Mouse (Mus musculus) CH12.LX (cell line): ENCODE measurements around the gene AI593442. TPM values are rescaled to one million over a fixed set of nuclear protein-coding genes. Genes with fewer than 3 reads are reported as not detected.

Experiments
- DNase-seq: peaks from one replicate; pipeline ENCODE4 v3.0.0-alpha.2; 2013; ENCODE audit errors: extremely low read depth
- H3K27ac ChIP-seq: 2 replicates; pipeline ENCODE4 v1.5.1; 2012; ENCODE audit warnings: low read depth, mild to moderate bottlenecking, control low read depth, moderate library complexity; ENCODE audit not compliant: insufficient read depth
- H3K27me3 ChIP-seq: replicated peaks from 2 replicates; pipeline ENCODE3; 2012; ENCODE audit warnings: inconsistent platforms
- H3K36me3 ChIP-seq, 2 experiments: replicated peaks in 1 of 2; 2 replicates each; pipeline versions ENCODE3 to v1.6.1; 2012; ENCODE audit warnings: inconsistent platforms in 1 of 2, low read length in 1 of 2, mild to moderate bottlenecking in 1 of 2, mixed read lengths in 1 of 2, moderate library complexity in 1 of 2; ENCODE audit not compliant: control insufficient read depth in 1 of 2, insufficient read depth in 1 of 2
- H3K4me1 ChIP-seq, 2 experiments: 2 replicates each; pipeline ENCODE4 v1.6.1; 2012; ENCODE audit warnings: inconsistent platforms in 1 of 2, moderate library complexity in 1 of 2; ENCODE audit not compliant: insufficient read depth in 2 of 2, control insufficient read depth in 1 of 2
- H3K4me2 ChIP-seq: 2 replicates; pipeline ENCODE4 v1.6.1; 2012; ENCODE audit warnings: low read depth, mild to moderate bottlenecking, control low read depth; ENCODE audit not compliant: poor library complexity, insufficient read depth, severe bottlenecking
- H3K4me3 ChIP-seq, 3 experiments: fragments of 150-350 bp in 1 of 3; sonication (generic) in 1 of 3; replicated peaks in 1 of 3; 2 replicates each; pipeline versions ENCODE3 to v1.5.1; 2011 to 2012; ENCODE audit warnings: low read depth in 2 of 3, low read length in 2 of 3, mild to moderate bottlenecking in 2 of 3, moderate library complexity in 2 of 3, control low read depth in 1 of 3, improper control_type of control experiment in 1 of 3, inconsistent platforms in 1 of 3, mixed read lengths in 1 of 3; ENCODE audit not compliant: poor library complexity in 1 of 3
- H3K79me2 ChIP-seq: replicated peaks from 2 replicates; pipeline ENCODE4 v1.6.1; 2012; ENCODE audit warnings: mild to moderate bottlenecking, moderate library complexity; ENCODE audit not compliant: control insufficient read depth, poor library complexity, insufficient read depth, severe bottlenecking; ENCODE audit errors: extremely low read depth
- H3K9ac ChIP-seq: 2 replicates; pipeline ENCODE4 v1.6.1; 2012; ENCODE audit warnings: low read depth, mild to moderate bottlenecking, control low read depth, moderate library complexity; ENCODE audit not compliant: insufficient read depth
- H3K9me3 ChIP-seq: replicated peaks from 2 replicates; pipeline ENCODE3; 2012; ENCODE audit warnings: low read length, inconsistent platforms, mixed read lengths
- ELF1 ChIP-seq: IDR thresholded peaks from 2 replicates; pipeline ENCODE4 v1.6.1; 2014; ENCODE audit warnings: low read depth, mild to moderate bottlenecking, inconsistent platforms, low read length, improper control_type of control experiment
- EP300 ChIP-seq: IDR thresholded peaks from 2 replicates; pipeline ENCODE4 v1.6.1; 2011; ENCODE audit warnings: low read length, improper control_type of control experiment
- ETS1 ChIP-seq: conservative IDR thresholded peaks from 2 replicates; pipeline ENCODE4 v1.6.1; 2012; ENCODE audit warnings: low read depth, mild to moderate bottlenecking, inconsistent platforms, low read length, improper control_type of control experiment, moderate library complexity
- HCFC1 ChIP-seq: IDR thresholded peaks from 2 replicates; pipeline ENCODE4 v1.6.1; 2012; ENCODE audit warnings: low read depth, mild to moderate bottlenecking, inconsistent platforms, low read length, improper control_type of control experiment
- MAFK ChIP-seq: IDR thresholded peaks from 2 replicates; pipeline ENCODE4 v1.6.1; 2011; ENCODE audit warnings: low read length, improper control_type of control experiment; ENCODE audit not compliant: insufficient replicate concordance
- MAX ChIP-seq: IDR thresholded peaks from 2 replicates; pipeline ENCODE4 v1.6.1; 2011; ENCODE audit warnings: low read length, improper control_type of control experiment
- MEF2A ChIP-seq: IDR thresholded peaks from 2 replicates; pipeline ENCODE4 v1.6.1; 2014; ENCODE audit warnings: low read depth, mild to moderate bottlenecking, inconsistent platforms, low read length, improper control_type of control experiment, borderline replicate concordance
- MXI1 ChIP-seq: IDR thresholded peaks from 2 replicates; pipeline ENCODE4 v1.6.1; 2011; ENCODE audit warnings: mild to moderate bottlenecking, low read depth, low read length, improper control_type of control experiment
- MYC ChIP-seq: IDR thresholded peaks from 2 replicates; pipeline ENCODE4 v1.6.1; 2011; ENCODE audit warnings: low read depth, mild to moderate bottlenecking, improper control_type of control experiment, low read length
- NELFE ChIP-seq: IDR thresholded peaks from 2 replicates; pipeline ENCODE4 v1.6.1; 2011; ENCODE audit warnings: low read depth, low read length, improper control_type of control experiment
- NRF1 ChIP-seq: IDR thresholded peaks from 2 replicates; pipeline ENCODE4 v1.6.1; 2014; ENCODE audit warnings: low read depth, mild to moderate bottlenecking, inconsistent platforms, low read length, improper control_type of control experiment, moderate library complexity
- RCOR1 ChIP-seq: conservative IDR thresholded peaks from 2 replicates; pipeline ENCODE4 v1.6.1; 2012; ENCODE audit warnings: low read depth, mild to moderate bottlenecking, inconsistent platforms, low read length, improper control_type of control experiment
- SIN3A ChIP-seq: IDR thresholded peaks from 2 replicates; pipeline ENCODE4 v1.6.1; 2012; ENCODE audit warnings: low read length, improper control_type of control experiment, inconsistent platforms
- TBP ChIP-seq: conservative IDR thresholded peaks from 2 replicates; pipeline ENCODE4 v1.6.1; 2011; ENCODE audit warnings: low read depth, low read length, improper control_type of control experiment
- TCF12 ChIP-seq: IDR thresholded peaks from 2 replicates; pipeline ENCODE4 v1.6.1; 2014; ENCODE audit warnings: low read depth, mild to moderate bottlenecking, inconsistent platforms, low read length, improper control_type of control experiment
- USF2 ChIP-seq: conservative IDR thresholded peaks from 2 replicates; pipeline ENCODE4 v1.6.1; 2011; ENCODE audit warnings: low read depth, low read length, improper control_type of control experiment
- ZC3H11A ChIP-seq: IDR thresholded peaks from 2 replicates; pipeline ENCODE4 v1.6.1; 2012; ENCODE audit warnings: low read depth, mild to moderate bottlenecking, inconsistent platforms, low read length, improper control_type of control experiment
- ZNF384 ChIP-seq: IDR thresholded peaks from 2 replicates; pipeline ENCODE4 v1.6.1; 2012; ENCODE audit warnings: low read depth, low read length, improper control_type of control experiment, inconsistent platforms
- dilution Hi-C: fragments of 300-500 bp; cut with MboI; formaldehyde crosslinking; loops from 2 replicates; pipeline ENCODE4 v1.14.3; 2020; ENCODE audit warnings: low sequenced_read_pairs; ENCODE audit not compliant: extremely low pct_unique_long_range_greater_than_20kb, extremely low pct_ligation_motif_present
- in situ Hi-C: fragments of 300-500 bp; cut with MboI; formaldehyde crosslinking; loops from 3 replicates; pipeline ENCODE4 v1.14.3; 2019; ENCODE audit warnings: low sequenced_read_pairs, low pct_ligation_motif_present, low pct_unique_long_range_greater_than_20kb, mixed read lengths
- polyA plus RNA-seq: library from polyadenylated mRNA; unstranded; fragments of >175 nt; gene quantifications from 2 replicates; pipeline ENCODE4 v1.2.1, GENCODE M21; 2012; ENCODE audit warnings: low read depth; ENCODE audit not compliant: insufficient read length
- total RNA-seq, 2 experiments: library from RNA; depleted of rRNA; stranded (reverse); fragments of 300-350 nt in 1 of 2; fragments of >200 nt in 1 of 2; gene quantifications; 2 replicates each; pipeline ENCODE4 v1.2.3; 2012 to 2014

AI593442 gene
- total and polyA plus RNA-seq, 3 experiments = not detected

GRCm38 (mm10) chr9:52678179-52678838 is 1.3 kb downstream of the AI593442 start:
- Histone ChIP-seq H3K27me3 (peaks cover 10% of the 10 kb centered on the region), H3K9me3 (no peaks in the 10 kb centered on the region), H3K4me3 (no peak overlapping the region), H3K4me2 (no peak overlapping the region), H3K79me2 (no peaks in the 10 kb centered on the region), H3K36me3 (no peaks in the 10 kb centered on the region), H3K9ac (no peak overlapping the region), H3K4me1 (no peaks in the 10 kb centered on the region), H3K27ac (no peak overlapping the region)
- dilution Hi-C loops (no loop called here), in situ Hi-C loops (no loop called here)
- no peak for TF ChIP-seq MAX
- no peak for TF ChIP-seq TCF12
- no peak for TF ChIP-seq NELFE
- TF ChIP-seq EP300 = no peak
- no peak for TF ChIP-seq ETS1
- TF ChIP-seq HCFC1 = no peak
- no peak for TF ChIP-seq USF2
- no peak for TF ChIP-seq MYC
- no peak for TF ChIP-seq MAFK
- no peak for TF ChIP-seq RCOR1
- no peak for TF ChIP-seq MXI1
- no peak for DNase-seq

- DNase-seq = peak; percentile 49
- Histone ChIP-seq H3K9me3 (no peaks in the 10 kb centered on the region), H3K27me3 (peaks cover 10% of the 10 kb centered on the region), H3K4me2 (peak overlapping the region; percentile 66; the same call in 1 of the 2 replicates)
- TF ChIP-seq NELFE (no peak), RCOR1 (no peak), MAX (no peak), SIN3A (peak; percentile 44; the same call in 1 of the 2 replicates), MXI1 (no peak), ETS1 (no peak), MAFK (no peak), MEF2A (no peak), TBP (no peak), TCF12 (no peak), USF2 (no peak), NRF1 (no peak), ZC3H11A (no peak), ZNF384 (peak; percentile 99), ELF1 (no peak)
- TF ChIP-seq, all 38 proteins: peak for 2
- Histone ChIP-seq H3K4me3 (no peak overlapping the region), H3K79me2 (no peaks in the 10 kb centered on the region), H3K36me3 (no peaks in the 10 kb centered on the region), H3K9ac (no peak overlapping the region), H3K27ac (no peak overlapping the region), H3K4me1 (no peaks in the 10 kb centered on the region)
- in situ Hi-C loops = no loop called here
- dilution Hi-C loops = no loop called here
Observed at GRCm38 (mm10) chr9:52676587-52676986, 3.0 kb downstream of the AI593442 start.
